Mouse (Mus musculus): ENCODE data around the gene Srprb.
A peak's percentile ranks its signal among the peaks of the same experiment; 100 is the strongest.

The Srprb gene

DNA sequence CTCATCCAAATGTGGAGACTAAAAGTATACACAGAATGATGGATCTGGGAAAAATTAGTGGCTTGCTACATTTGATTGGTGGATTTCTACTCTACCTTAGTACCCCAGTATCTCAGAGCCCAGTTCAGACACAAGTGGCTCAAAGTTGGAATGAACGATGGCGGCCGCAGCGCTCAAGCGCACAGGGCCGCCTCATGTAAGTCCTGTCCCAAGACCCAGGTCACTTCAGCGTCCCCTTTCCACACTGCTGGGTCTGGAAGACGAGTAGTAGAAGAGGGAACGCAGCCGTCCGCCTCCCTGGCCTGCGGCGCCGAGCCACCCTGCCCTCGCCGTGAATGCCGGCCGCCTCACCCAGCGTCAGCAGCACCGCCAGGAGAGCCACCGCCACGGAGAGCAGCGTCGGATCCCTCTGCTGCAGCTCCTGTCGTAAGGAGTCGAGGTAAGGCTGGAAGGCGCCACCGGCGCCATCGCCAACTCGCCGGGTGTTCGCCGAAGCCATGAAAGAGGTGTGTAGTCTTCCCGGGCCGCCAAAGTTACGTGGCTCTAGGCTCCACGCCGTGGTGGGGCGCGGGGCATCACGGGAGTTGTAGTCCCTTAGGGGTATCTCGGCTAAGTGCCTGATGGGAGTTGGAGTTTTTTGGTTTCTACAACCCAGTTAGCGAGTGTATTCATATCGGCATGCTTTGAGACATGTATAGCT is at the start of gene Srprb:
Srprb (minus strand) TSS at position 577 of the 700 bp plus-strand sequence.
- DNase-seq (ENCODE audit: low spot score in 2 of 2) = peak; percentile 92 to 93

DNA sequence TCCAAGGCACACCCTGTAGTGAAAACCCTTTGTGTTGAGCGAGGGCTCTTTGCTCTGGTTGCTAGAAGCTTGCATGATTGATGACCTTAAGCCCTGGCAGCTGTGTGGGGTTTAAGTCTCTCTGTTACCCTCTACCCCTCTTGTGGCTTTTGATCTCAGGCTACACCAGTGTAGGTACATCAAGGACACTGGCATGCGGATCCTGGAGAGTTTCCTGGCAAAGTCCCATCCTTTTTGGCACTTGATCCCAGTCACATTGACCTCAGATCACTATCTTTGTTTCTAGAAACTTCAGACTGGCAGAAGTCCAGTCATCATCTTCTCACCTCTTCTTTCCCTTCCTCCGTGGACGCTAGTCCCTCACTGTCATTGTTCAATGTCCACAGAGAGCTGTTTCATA is 46.7 kb upstream of the Srprb start:
- no peak for DNase-seq (ENCODE audit: low spot score in 2 of 2)

DNA sequence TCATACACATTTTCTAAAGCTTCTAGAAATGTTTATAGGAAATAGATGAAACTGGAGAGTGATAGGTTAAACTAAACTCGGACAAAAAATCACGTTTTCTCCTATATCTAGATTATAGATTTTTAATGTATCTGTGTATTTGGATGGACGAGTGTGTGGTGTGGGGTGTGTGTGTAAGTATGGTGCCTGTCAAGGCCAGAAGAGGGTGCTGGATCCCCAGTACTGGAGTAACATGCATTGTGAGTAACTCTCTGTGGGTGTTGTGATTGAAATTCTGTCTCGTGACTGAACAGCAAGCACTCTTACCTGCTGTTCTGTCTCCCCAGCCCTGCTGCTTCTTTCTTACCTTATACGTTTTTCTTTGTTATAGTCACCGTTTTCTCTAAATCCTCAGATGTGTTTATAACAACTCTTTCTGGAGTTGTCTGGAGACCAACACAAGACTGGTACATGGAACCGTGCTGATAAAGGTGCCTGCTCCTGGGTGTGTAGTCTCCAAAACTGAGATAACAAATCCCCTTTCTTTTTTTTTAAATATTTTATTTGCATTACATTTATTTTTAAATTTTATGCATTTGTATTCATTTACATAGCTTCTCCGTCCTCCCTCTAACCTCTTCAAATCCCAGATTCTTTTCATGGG is 44.7 kb upstream of the Srprb start:
- no peak for DNase-seq (ENCODE audit: low spot score in 2 of 2)

DNA sequence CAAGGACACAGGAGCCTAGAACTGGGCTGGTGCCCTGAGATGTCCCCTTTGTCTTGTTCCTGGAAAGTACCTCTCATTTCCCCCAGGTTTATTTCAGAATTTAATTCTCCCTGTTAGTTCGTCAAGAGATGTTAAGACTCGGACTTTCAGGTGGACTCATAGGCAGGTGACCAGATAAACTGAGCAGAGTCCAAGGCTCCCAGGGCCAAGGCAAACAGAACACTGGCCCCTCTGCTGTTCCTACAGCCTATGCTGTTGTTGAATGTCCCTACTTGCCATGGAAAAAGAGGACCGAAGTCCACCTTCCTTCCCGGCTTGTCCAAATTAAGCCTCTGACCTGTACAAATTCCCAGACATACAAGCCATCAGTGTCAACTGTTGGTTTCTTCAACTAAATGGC is 41.7 kb upstream of the Srprb start:
- DNase-seq (ENCODE audit: low spot score in 2 of 2) = no peak

DNA sequence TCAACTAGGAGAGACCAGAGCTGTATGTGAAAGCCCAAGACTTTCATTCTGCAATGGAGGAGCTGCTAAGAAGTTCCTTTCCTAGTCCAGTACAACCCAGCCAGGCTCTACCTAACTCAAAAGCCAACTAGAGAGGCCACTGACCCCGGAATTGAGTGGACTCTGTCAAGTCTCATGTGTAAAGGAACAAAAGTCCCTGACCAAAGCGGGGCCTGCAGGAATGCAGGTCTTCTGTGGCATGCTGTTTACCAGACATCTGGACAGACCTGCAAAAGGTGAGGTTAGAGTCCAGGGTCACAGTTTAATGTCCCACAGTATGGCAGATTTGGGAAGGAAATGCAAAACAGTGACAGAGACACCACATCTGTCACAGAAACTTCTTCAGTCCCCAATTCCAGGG is 39.3 kb upstream of the Srprb start:
- DNase-seq (ENCODE audit: low spot score in 2 of 2) = no peak

DNA sequence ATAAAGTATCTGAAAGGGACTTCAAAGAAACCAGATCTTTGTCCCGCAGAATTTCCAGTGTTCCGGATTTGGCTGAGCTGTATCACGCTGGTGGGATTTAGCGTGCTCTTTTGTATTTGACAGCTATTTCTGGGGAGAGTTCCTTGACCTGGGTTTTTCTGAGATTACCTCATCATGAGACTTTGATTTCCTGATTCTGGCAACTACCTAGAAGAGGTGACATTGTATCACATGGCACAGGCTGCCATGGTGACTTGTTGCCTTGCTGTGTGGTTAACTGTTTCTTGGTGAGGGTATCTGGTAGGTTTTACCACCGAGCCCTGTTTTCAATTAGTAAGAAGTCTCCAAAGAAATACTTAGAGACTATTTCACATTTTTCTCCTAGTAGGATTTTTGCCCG is 37.5 kb upstream of the Srprb start:
- no peak for DNase-seq (ENCODE audit: low spot score in 2 of 2)

DNA sequence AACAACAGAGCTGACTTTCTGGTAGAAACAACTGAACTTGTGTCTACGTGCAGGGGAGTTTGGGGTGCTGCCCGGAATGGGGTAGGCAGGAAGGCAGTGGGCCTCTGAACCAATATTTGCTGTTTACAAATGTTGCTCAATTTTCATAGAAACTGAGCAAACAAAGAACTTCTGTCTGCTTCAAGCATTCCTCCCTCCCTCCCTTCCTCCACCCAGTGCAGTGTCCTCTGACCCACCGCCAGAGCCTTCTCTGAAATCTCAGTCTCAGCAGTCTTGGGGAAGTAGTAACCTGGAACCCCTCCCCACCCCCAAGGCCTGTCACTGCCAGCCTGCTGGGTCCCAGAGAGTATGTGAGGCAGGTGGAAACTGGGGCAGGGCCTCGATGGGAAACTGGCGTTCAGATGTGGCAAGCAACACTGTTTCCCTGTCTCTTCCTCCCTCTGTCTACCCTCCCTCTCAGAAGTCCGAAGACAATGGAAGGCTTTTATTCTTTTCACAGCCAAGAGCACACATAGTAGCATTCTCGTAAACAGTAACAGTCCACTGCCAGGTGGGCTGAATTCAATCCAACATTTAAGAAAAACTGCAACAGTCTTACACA is 32.7 kb upstream of the Srprb start:
- no peak for DNase-seq (ENCODE audit: low spot score in 2 of 2)

DNA sequence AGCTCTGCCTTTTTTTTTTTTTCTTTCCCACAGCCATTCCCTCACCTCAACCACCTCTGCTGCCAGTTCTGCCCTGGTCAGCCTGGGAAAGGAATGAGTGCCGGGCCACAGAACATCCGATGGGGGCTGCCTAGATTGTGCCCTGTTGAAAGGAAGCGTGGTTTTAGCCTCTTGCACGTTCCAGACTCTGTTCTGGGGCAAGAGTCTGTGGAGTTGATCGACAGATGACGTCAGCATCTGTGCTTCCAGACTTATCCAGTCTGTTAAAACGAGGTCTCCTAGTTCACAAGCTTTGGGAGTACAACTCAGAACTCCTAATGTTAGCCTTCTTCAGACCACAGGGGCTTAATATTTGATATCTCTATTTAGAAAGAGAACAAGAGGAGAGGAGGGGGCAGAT is 32.1 kb upstream of the Srprb start:
- no peak for DNase-seq (ENCODE audit: low spot score in 2 of 2)

DNA sequence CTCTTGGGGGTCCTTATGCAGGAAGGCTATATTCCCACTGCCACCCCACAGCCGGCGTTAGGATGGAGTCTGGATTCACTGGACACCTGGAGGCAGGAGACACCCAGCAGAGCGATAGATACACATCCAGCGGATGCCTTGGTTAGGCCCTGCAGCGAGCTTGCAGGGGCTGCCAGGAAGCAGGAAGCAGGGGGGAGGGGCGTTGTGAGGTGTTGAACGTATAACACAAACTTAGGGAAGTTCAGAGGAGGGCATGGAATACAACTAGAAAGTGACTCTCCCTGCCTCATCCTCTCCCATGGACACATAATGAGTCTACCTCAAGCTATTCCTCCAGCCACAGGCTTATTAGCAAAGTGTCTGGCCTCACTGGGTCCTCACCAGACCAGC is 31.1 kb upstream of the Srprb start:
- DNase-seq (ENCODE audit: low spot score in 2 of 2) = no peak

DNA sequence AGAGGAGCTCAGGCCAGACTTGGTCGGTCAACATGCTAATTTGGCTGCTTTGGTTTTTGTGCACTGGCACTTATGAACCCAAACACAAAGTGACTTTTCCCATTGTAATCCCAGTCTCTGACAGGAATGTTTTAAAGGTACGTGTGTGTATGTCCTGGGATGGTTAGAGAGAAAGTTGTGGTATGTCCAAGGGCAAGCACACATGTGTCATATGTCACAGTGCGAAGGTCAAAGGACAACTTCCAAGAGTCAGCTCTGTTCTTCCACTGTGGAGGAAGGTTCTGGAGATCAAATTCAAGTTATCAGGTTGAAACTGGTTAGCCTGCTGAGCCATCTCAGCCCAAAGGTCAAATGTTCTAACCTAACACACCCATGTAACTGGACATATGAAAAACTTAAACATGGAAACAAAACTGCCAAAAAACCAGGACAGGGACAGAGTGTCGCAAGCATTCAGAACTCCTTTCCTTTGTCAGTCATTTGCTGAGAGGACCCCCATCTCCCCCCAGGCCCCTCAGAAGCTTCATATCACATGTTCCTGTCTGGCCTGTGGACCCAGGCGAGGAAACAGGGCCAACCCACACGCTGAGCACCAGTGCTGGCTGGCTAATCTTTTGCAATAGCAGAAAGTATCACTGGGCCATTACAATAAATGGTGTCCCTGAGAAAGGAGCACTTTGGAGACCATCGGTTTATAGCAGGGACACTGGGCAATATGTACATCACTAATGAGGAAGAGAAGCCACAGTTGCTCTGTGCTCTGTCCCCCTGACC is 30.5 kb upstream of the Srprb start:
- DNase-seq (ENCODE audit: low spot score in 2 of 2) = no peak

DNA sequence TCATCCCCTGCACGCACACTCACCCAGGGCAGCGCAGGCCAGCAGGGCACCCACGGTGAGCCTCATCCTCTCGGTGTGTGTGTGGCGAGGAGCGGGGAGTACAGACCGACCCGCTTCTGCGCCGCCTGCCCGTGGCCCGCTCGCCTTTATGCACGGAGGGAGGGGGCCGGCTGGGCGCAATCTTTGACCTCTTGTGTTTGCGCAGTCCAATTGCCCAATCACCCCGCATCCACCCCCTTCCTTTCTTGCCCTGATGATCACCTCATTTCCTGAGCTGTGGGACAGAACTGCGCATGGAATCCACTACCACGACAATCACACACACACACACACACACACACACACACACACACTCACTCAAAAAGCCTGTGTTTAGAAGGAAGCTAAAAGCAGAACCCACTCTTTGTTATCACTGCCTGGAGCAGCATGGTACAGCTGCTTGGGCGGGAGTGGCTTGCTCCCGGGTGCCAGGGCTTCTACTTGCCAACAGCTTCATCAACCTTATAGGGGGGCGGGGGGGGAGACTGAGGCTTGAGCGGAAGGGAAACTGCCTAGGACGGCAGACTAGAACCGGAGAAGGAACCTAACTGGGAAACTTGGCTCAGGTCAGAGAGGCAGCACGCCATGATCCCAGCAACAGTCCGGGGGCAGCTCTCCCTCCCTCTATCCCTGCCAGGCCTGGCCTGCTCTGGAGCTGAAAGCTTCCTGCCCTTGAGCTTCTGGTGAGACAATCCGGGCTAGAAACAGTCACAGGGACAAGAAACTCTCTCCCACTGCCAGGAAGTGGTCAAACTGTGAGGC is 28.4 kb upstream of the Srprb start, which contains the start of the genes Gm20425 and Trf:
Gm20425 (minus strand) TSS at position 157 of the 801 bp plus-strand sequence.
Trf (minus strand) TSS at position 294 of the 801 bp plus-strand sequence.
- peak; percentile 17 to 45 for DNase-seq (ENCODE audit: low spot score in 2 of 2)

DNA sequence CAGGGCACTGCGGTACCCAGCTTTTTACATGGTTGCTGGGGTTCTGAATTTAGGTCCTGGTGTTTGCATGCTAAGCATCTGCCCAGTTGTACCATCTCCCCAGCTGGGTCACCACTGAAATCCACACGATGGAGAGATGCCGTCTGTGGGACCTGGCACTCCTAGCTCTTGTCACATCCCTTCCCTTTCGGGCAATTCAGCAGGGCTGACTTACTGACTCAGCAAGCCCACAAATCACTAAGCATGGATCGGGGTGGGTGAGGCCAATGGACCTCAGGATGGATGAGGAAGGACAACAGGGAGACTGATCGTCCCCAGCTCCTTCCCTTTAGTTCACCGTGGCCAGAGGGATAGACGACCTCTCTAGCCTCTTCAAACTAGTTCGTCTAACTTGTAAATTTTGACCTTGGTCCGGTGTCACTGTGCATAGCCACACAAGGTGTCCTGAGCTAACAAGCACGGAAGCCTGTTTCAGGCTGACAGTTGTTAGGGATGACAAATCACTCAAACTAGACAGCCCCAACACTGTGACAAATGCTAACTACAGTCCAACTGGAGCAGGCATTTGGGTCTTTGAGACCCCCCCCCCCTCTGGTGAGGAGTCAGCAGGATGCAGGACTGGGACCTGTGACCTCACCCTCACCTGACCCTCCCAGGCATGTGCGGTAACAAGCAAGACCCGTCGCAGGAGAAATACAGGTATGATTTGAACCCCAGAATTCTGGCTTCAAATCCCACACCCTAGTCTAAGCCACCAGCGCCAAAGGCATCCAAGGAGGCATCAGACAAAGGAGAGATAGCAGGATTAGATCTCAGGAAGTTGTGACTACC is 27.3 kb upstream of the Srprb start:
- DNase-seq (ENCODE audit: low spot score in 2 of 2) = no peak

DNA sequence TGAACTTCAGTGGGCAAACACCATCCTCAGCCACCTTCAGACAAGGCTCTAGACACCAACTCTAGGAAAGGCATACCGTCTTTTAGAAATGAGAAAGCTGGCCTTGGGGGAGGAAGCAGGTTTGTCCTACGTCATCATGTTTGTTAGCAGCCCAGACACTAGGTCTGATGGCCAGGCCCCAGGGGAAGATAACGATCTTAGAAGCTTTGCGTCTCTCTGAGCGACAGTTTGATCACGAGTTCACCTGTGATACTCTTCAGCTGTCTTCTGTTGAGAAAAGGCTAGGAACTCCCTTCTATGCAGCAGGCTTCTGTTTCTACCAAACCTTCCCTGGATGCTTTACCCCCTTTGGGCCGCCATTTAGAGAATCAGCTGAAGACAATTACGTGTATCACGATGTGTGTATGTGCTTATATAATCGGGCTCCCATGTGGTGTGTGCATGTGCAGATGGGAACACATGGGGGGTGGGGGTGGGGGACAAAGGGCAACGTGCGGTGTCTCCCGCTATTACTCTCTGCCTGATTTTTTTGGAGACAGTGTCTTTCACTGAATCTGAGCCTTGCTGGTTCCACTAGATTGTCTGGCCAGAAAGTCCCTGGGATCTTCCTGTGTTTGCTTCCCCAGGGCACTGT is 26.6 kb upstream of the Srprb start:
- DNase-seq (ENCODE audit: low spot score in 2 of 2) = no peak

DNA sequence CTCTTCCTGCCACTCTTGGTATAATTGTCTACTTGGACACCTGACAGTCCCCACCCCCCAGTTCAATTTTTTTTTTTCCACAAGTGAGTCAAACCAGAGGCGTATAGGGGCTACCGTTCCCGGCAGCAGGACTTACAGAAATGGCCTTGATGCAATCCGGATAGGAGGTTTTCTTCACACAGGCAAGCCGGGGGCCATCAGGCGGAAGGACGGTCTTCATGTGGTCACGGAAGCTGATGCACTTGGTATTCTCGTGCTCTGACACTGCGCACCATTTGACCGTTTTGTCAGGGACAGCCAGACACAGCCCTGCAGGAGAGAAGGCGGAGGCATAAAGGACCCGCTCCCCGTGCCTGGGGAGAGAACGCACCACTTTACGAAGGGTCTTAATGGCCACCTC is 25.8 kb upstream of the Srprb start:
- DNase-seq (ENCODE audit: low spot score in 2 of 2) = no peak

DNA sequence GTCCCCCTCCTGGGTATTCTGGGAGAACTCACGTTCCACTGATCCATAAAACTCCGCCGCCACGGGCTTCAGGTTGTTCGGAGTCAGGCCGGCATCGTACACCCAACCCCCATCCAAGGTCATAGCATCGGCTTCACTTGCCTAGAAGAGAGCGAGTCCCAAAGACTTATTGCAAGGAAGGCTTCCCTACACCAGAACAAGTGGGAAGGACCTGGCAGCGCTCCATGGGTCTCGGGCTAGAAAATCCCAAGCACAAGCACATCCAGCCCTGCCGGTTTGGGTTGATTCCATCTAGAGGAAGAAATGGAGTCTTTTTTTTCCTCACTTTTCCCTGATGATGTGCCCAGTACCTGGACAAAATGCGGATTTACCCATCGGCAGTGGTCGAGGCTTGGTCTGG is 24.9 kb upstream of the Srprb start:
- DNase-seq (ENCODE audit: low spot score in 2 of 2) = no peak

DNA sequence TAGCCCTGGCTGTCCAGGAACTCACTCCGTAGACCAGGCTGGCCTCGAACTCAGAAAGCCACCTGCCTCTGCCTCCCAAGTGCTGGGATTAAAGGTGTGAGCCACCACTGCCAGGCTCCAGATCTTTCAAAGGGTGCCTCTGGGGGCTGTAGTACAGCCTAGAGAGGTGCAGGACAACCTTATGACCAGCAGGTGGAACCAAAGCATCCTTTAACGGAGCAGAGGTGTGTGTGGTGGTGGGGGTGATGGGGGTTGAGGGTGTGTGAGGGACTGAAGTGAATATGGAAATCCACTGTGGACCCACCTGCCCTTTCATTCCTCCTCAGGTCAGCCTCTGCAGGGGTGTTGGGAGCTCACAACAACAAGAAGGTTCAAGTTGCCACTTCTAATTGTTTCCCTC is 23.5 kb upstream of the Srprb start:
- no peak for DNase-seq (ENCODE audit: low spot score in 2 of 2)

DNA sequence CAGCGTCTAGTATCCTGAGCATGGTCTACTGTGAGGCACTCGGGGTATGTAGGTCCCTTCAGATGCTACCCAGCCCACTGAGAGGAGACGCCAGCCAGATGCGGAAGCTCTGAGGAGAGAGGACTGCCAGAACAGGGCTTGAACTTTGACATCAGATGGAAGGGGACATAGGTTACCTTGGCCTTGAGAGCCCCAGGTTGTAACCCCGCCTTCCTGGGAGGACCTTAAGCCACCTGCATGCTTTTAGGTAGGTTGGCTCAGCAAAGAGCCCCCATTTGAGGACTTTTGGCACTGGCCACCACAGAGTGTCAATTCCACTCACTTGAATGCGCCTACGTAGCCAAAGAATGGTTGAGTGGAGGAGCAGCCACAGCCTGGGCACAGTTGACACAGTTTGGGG is 22.8 kb upstream of the Srprb start:
- DNase-seq (ENCODE audit: low spot score in 2 of 2) = no peak

DNA sequence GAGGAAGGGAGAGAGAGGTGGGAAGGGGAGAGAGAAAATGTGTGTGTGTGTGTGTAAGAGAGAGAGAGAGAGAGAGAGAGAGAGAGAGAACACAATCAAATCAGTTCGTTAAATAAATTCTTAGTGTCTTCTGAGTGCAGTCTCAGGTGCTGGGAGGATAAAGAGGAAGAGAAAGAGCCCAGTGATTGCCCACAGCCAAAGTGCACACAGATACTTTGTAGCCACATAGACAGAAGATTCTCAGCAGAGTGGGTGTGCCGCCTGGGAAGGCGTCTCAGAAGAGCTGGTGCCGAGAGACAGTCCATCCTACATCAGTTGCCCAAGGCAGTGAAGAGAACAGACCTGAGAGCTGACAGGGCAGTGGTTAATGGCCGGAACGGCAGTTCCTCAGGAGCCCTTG is 12.3 kb upstream of the Srprb start:
- no peak for DNase-seq (ENCODE audit: low spot score in 2 of 2)

DNA sequence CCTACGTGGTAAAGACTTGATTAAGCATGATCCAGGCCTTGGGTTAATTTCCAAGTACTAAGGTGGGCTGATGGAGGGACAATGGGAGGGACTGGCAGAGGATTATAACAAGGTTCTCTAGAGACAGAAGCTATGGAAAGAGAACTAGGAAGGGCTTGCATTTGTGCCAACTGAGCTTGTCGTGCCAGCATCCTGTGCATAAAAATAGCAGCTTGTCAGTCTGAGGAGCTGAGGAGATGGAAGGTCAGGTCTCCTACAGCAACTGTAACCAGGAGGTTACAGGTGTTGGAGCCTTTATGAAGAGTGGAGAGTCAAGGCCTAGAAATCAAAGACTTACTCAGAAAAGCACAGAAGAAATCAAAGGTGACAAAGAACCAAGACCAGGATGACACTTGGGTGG is 11.7 kb upstream of the Srprb start:
- DNase-seq (ENCODE audit: low spot score in 2 of 2) = no peak

Measured in spleen, postnatal 36 days (tissue).